Mouse (Mus musculus) cerebellum, adult 18-20 months (tissue): Measurements from ENCODE around the gene Gys1.

Source experiments
- DNase-seq, 2 experiments: peaks; one replicate each; pipeline ENCODE4 v3.0.0; 2021

The Gys1 gene

DNA sequence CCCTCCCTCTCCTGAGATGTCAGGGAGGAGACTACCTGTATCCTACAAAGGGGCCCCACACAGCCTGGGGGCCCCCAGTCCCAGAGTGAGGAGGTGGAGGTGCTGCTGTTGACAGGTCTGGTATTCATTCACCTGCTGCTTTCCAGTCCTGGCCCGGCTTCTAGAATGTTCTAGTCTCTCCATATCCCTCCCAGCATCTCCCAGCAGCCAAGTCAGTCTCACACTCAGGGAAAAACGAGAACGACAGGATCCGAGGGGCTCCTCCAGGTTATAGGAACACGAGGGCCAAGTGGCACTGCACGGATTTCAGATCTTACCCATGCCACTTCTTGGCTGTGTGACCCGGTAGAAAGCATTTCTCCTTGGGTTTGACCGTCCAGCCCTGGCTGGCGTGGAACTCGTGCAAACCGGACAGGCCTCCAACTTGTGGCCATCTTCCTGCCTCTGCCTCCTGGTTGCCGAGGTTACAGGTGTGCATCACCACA lies 19.9 kb upstream of the Gys1 start:
- no peak for DNase-seq

GRCm38 (mm10) chr7:45415636-45416035 lies 19.0 kb upstream of the Gys1 start:
- peak in 1 of 2 experiments; percentile 17 for DNase-seq

GRCm38 (mm10) chr7:45417962-45418492 lies 16.6 kb upstream of the Gys1 start:
- no peak for DNase-seq

DNA sequence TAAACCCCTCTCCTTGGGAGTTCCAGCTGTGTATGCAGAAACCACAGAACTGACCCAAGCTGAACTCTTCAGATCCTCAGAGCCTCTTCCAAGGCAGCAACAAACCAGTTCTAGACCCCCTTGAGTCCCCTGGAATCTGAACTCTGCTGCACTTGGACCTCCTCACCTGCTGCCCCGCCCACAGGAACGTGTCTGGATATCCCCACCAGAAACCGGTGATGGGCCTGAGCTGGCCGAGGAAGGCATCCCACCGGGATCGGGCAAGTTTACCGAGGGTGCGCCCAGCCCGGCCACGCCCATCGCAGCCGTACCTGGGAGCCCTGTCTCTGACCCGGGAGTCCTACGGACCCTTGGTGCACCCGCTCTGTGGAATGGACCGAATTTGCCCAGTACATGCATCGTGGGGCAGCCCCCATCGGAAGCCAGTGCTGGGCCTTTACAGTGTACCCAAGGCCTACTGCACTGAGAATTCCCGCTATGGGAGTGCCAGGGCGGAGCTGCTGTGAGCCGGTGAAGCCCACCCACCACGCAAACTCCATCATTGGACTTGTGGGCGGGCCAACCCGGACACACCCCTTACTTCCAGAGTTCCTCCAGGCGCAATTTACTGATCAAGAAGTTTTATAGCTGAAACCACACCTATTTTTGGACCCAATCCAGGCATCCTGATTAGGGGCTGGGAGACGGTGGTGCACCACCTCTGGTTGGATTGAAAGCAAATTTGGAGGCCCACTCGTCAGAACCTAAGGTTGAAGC lies 14.6 kb upstream of the Gys1 start:
- no peak for DNase-seq

DNA sequence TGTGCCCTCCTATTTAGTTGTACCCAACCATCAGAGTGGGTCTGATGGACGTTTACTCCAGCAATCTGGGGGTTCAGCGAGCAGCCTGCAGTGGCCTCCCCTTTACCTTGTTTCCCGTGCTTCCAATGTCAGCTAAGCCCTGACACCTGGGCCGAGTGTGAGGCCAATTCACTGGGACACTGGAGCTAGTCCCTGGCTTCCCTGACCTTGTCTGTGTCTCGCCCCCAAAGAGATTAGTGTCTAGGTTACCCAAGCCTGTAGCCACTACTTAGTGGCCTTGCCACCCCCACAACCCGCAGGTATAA lies 14.1 kb upstream of the Gys1 start, which contains the start of gene Lhb:
TSS of gene Lhb (plus strand) at position 206 of the 305 bp plus-strand sequence.
- no peak for DNase-seq

DNA sequence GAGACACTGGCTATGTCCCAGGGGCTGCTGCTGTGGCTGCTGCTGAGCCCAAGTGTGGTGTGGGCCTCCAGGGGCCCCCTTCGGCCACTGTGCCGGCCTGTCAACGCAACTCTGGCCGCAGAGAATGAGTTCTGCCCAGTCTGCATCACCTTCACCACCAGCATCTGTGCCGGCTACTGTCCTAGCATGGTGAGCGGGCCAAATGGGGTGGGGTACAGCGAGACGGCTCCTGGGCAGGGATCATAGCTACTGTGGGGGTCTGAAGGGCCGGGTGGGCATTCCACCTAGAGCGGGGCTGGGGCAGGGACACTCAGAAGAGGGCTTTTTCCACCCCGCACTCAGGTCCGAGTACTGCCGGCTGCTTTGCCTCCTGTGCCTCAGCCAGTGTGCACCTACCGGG lies 13.4 kb upstream of the Gys1 start:
- no peak for DNase-seq

GRCm38 (mm10) chr7:45426556-45426955 lies 8.1 kb upstream of the Gys1 start:
- no peak for DNase-seq

- DNase-seq: no peak
These were observed 825 bp upstream of the Gys1 start for GRCm38 (mm10) chr7:45433835-45434202.

DNA sequence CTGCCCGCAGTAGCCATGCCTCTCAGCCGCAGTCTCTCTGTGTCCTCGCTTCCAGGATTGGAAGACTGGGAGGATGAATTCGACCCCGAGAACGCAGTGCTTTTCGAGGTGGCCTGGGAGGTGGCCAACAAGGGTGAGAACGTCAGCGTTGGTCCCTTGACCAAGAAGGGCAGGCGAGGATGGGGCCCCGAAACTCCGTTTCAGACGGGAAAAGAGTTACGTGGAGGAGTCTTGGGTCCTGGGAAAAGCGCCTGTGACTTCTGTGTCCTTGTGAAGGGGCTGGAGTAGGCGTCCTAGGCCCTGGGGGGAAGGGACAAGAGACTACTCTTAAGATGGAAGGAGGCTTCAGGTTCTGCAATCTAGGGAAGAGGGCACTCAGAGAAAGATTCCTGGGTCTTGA lies 394 bp downstream of the Gys1 start:
- DNase-seq: no peak

- no peak for DNase-seq
These were observed 1.8 kb downstream of the Gys1 start for GRCm38 (mm10) chr7:45436444-45436843.

DNA sequence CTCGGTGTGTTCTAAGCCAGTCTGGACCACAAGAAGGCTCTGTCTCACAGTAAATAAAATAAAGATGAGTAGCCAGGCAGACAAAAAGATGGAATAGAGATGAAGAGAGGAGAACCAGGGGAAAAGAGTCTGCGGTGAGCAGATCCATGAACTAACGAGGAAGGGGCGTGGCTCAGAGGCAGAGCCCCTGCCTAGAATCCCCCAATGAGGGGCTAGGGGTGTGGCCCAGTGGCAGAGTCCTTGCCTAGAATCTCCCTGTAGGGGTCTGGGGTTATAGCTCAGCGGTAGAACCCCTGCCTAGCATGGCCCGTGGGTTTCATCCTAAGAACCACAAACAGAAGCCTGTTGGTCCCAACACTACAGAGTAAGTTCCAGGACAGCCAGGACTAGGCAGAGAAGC lies 2.4 kb downstream of the Gys1 start:
- no peak for DNase-seq

GRCm38 (mm10) chr7:45437521-45438276 lies 3.1 kb downstream of the Gys1 start, which contains the start of gene Ruvbl2:
TSS of gene Ruvbl2 (minus strand) at chr7:45438096.
- DNase-seq: peak; percentile 36 to 46

- no peak for DNase-seq
These were observed 9.1 kb downstream of the Gys1 start for GRCm38 (mm10) chr7:45443526-45444420.

- DNase-seq: no peak
These were observed 11.9 kb downstream of the Gys1 start for GRCm38 (mm10) chr7:45446589-45446988.

DNA sequence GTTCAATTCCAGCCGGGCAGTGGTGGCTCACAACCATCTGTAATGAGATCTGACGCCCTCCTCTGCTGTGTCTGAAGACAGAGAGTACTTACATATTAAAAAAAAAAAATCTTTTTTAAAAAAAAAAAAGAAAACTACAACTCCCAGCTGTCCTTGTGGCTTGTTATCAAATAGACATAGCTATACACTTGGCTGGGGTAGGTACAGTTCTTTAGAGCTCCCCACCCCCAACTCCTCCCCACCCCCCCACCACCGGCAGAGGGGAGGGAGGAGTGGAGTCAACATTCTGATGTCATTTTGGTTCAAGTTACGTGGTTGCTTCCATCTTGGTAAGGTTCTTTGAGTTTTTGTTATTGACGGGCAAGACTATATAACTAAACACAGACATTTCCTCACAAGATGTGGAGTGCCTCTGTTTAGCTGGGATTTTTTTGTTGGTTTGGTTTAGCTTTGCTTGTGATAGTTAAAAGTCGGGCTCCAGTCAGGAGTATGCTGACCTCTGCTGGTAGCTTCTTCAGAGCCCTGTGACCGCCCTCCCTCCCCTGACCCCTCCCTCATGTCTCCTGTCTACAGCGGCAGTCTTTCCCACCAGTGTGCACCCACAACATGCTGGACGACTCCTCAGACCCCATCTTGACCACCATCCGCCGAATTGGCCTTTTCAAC lies 12.8 kb downstream of the Gys1 start:
- DNase-seq: no peak

DNA sequence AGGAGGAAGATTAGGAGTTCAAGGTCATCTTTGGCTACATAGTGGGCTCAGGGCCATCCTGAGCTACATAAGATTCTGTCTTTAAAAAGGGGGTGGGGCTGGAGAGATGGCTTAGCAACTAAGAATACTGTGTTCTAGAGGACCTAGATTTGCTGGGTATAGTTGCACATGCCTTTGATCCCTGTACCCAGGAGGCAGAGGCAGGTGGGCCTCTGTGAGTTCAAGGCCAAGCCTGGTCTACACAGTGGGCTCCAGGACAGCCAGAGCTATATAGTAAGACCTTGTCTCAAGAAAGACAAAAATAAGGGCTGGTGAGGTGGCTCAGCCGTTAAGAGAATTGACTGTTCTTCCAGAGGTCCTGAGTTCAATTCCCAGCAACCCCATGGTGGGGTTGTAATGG lies 15.3 kb downstream of the Gys1 start:
- DNase-seq: no peak

DNA sequence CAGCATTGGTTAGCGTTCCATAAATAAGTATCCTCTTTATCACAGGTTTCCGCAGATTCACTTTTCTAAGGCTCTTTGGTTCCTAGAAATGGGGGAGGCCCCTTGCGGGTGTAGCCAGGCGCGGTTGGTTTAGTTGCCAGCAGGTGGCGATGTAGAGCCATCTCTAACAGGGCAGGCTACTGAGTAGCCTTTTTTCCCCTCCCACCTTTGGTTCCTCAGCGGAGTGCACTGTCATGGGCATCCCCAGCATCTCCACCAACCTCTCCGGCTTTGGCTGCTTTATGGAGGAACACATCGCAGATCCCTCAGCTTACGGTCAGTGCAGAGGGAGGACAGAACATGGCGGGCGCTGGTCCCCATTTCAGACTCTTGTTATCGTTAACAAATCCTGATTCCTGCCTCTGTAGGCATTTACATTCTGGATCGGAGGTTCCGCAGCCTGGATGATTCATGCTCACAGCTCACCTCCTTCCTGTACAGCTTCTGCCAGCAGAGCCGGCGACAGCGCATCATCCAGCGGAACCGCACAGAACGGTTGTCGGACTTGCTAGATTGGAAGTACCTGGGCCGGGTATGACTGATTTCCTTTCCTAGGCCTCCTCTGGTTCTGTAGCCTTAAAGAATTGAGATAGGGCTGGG lies 16.8 kb downstream of the Gys1 start:
- DNase-seq: peak; percentile 90

- DNase-seq: no peak
These were observed 20.3 kb downstream of the Gys1 start for GRCm38 (mm10) chr7:45454971-45455370.

DNA sequence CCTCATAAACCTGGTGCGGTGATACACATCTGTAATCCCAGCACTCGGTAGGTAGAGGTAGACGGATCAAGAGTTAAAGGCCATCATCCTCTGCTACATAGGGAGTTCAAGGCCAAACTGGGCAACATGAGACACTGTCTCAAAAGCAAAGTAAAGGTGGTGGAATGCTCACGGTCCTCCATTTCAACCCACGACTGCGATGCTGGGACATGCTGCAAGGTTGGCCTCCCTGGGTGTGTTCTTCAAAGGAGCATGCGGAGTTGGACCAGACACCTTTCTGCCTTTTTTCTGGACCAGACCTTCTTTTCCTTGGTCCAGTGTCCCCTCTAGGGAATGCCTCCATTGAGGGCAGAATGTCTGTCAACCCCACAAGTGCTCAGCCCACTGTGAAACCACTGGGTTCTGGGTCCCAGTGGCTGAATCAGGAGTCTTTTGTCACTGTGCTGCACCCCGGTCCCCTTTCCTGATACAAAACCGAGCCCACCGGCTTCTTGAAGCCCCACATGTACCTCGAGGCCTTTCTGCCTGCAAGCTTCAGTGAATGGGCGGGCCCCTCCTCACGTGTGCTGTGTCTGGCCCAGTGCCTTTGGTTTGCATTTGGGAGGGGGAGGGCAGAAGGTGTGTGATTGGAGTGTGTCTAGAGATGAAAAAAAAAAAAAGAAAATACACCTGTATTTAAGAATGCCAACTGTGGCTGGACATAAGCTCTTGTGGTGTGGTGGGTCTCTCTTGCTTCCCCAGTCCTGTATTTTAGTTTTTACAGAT lies 21.5 kb downstream of the Gys1 start:
- DNase-seq: no peak

GRCm38 (mm10) chr7:45456721-45457203 lies 22.1 kb downstream of the Gys1 start:
- DNase-seq: no peak
